Mouse (Mus musculus) liver, postnatal 0 days (tissue): ENCODE results near the gene Mllt11.
A peak's percentile ranks its signal among the peaks of the same experiment; 100 is the strongest.

Experiments used
- CTCF ChIP-seq: sonication (generic); IDR thresholded peaks from 2 replicates; pipeline ENCODE4 v1.5.1; 2016; ENCODE audit warnings: antibody characterized with exemption, low read depth
- EP300 ChIP-seq: IDR thresholded peaks from 2 replicates; pipeline ENCODE4 v1.6.1; 2016; ENCODE audit warnings: antibody characterized with exemption, low read depth, mild to moderate bottlenecking

DNA sequence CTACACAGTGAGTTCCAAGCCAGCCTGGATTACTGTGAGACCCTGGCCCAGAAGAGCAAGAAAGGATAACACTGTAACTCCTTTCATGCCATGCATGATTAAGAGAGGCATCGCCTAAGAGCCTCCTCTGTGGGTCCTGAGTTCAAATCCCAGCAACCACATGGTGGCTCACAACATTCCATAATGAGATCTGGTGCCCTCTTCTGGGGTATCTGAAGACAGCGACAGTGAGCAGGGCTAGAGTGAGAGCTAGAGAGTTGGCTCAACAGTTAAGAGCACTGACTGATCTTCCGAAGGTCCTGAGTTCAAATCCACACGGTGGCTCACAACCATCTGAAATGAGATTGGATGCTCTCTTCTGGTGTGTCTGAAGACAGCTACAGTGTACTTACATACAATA, 42.5 kb upstream of the Mllt11 start:
- TF ChIP-seq CTCF: peak; percentile 34
- TF ChIP-seq EP300: no peak
